Mouse (Mus musculus) liver, embryonic 15.5 days (tissue): ENCODE data around the gene 1700029H14Rik. TPM values are rescaled to one million over a fixed set of nuclear protein-coding genes. Genes with fewer than 3 reads are reported as not detected.
A peak's percentile ranks its signal among the peaks of the same experiment; 100 is the strongest.

Experiments used
- ATAC-seq: fragments of 200-750 bp; cut with Nextera tagmentation; 2 replicates; pipeline ENCODE4 v1.8.0; 2017; ENCODE audit warnings: moderate number of reproducible peaks, mild to moderate bottlenecking, moderate library complexity; ENCODE audit not compliant: insufficient read depth
- H3K27ac ChIP-seq: fragments of 300-500 bp; sonication (generic); replicated peaks from 2 replicates; pipeline ENCODE4 v1.5.1; 2015; ENCODE audit warnings: mild to moderate bottlenecking, inconsistent platforms
- H3K27me3 ChIP-seq: fragments of 300-500 bp; sonication (generic); 2 replicates; pipeline ENCODE4 v1.6.1; 2015; ENCODE audit warnings: mild to moderate bottlenecking, inconsistent platforms
- H3K36me3 ChIP-seq: fragments of 300-500 bp; sonication (generic); replicated peaks from 2 replicates; pipeline ENCODE4 v1.6.1; 2015; ENCODE audit warnings: moderate library complexity, mild to moderate bottlenecking, inconsistent platforms
- H3K4me1 ChIP-seq: fragments of 300-500 bp; sonication (generic); replicated peaks from 2 replicates; pipeline ENCODE4 v1.6.1; 2015; ENCODE audit warnings: inconsistent platforms
- H3K4me2 ChIP-seq: fragments of 300-500 bp; sonication (generic); 2 replicates; pipeline ENCODE4 v1.6.1; 2015; ENCODE audit warnings: moderate library complexity, mild to moderate bottlenecking, inconsistent platforms
- H3K4me3 ChIP-seq: fragments of 300-500 bp; sonication (generic); replicated peaks from 2 replicates; pipeline ENCODE4 v1.5.1; 2015; ENCODE audit warnings: mild to moderate bottlenecking, inconsistent platforms
- H3K9ac ChIP-seq: fragments of 300-500 bp; sonication (generic); 2 replicates; pipeline ENCODE4 v1.6.1; 2015; ENCODE audit warnings: moderate library complexity, mild to moderate bottlenecking, inconsistent platforms
- H3K9me3 ChIP-seq: fragments of 300-500 bp; sonication (generic); replicated peaks from 2 replicates; pipeline ENCODE4 v1.6.1; 2016; ENCODE audit warnings: inconsistent platforms
- WGBS: fragments of 180-500 bp; shearing (Covaris S2); methylation state at CpG from one replicate; pipeline ENCODE4 v1.1.7; 2015; ENCODE audit warnings: mixed read lengths; ENCODE audit not compliant: insufficient replicate concordance; 5-methylcytosine and 5-hydroxymethylcytosine counted together
- polyA plus RNA-seq: library from polyadenylated mRNA; unstranded; fragments of >200 nt; fragmentation: Nextera tagmentation; extraction: Ambion mirVana; gene quantifications from 2 replicates; pipeline ENCODE4 v1.2.1, GENCODE M21; 2015

The 1700029H14Rik gene
- polyA plus RNA-seq, 1 experiment from 2014 or later: not detected

- H3K4me2 ChIP-seq: no peak overlapping the region
- H3K27me3 ChIP-seq: no peaks in the 10 kb centered on the region
- no peak for ATAC-seq
- no peak overlapping the region for H3K9ac ChIP-seq
- H3K27ac ChIP-seq: no peak overlapping the region
- no peaks in the 10 kb centered on the region for H3K36me3 ChIP-seq
- no peak overlapping the region for H3K4me3 ChIP-seq
- 0 out of 2 replicates have a peak, but pooled peaks cover 3% of the 10 kb centered on the region for H3K4me1 ChIP-seq
- 43% methylated on average over 4 of the region's 4 CpGs for WGBS
- no peaks in the 10 kb centered on the region for H3K9me3 ChIP-seq
Measured at GRCm38 (mm10) chr8:13548235-13548634, 14.0 kb downstream of the 1700029H14Rik start.

GRCm38 (mm10) chr8:13546421-13546820 is 15.8 kb downstream of the 1700029H14Rik start:
- no peak overlapping the region for H3K9ac ChIP-seq
- no peak overlapping the region for H3K27ac ChIP-seq
- no peaks in the 10 kb centered on the region for H3K9me3 ChIP-seq

GRCm38 (mm10) chr8:13541526-13541925 is 20.7 kb downstream of the 1700029H14Rik start:
- 61% methylated on average over 5 of the region's 5 CpGs for WGBS
- no peaks in the 10 kb centered on the region for H3K27me3 ChIP-seq
- no peak overlapping the region for H3K4me3 ChIP-seq
- H3K9ac ChIP-seq: no peak overlapping the region
- no peak overlapping the region for H3K27ac ChIP-seq
- no peaks in the 10 kb centered on the region for H3K9me3 ChIP-seq
- no peaks in the 10 kb centered on the region for H3K4me1 ChIP-seq
- no peaks in the 10 kb centered on the region for H3K36me3 ChIP-seq
- ATAC-seq: no peak
- H3K4me2 ChIP-seq: no peak overlapping the region

More at GRCm38 (mm10) chr8:13546421-13546820, 15.8 kb downstream of the 1700029H14Rik start:
- Histone ChIP-seq H3K27me3 (no peaks in the 10 kb centered on the region), H3K36me3 (no peaks in the 10 kb centered on the region), H3K4me1 (0 out of 2 replicates have a peak, but pooled peaks cover under 1% of the 10 kb centered on the region), H3K4me3 (no peak overlapping the region), H3K4me2 (no peak overlapping the region)
- ATAC-seq: no peak
- 58% methylated on average over 4 of the region's 4 CpGs for WGBS

- no peak overlapping the region for H3K4me3 ChIP-seq
- H3K9ac ChIP-seq: no peak overlapping the region
- ATAC-seq: no peak
- H3K27ac ChIP-seq: no peak overlapping the region
- H3K4me1 ChIP-seq: no peaks in the 10 kb centered on the region
- no peak overlapping the region for H3K4me2 ChIP-seq
- no peaks in the 10 kb centered on the region for H3K9me3 ChIP-seq
- H3K36me3 ChIP-seq: no peaks in the 10 kb centered on the region
- 62% methylated on average over 5 of the region's 5 CpGs for WGBS
- no peaks in the 10 kb centered on the region for H3K27me3 ChIP-seq
Measured at GRCm38 (mm10) chr8:13540122-13540521, 22.1 kb downstream of the 1700029H14Rik start.

GRCm38 (mm10) chr8:13538821-13539220 is 23.4 kb downstream of the 1700029H14Rik start:
- no peak for ATAC-seq
- no peaks in the 10 kb centered on the region for H3K9me3 ChIP-seq
- no peak overlapping the region for H3K4me2 ChIP-seq
- 53% methylated on average over 6 of the region's 6 CpGs for whole genome bisulfite sequencing
- H3K36me3 ChIP-seq: no peaks in the 10 kb centered on the region
- no peak overlapping the region for H3K9ac ChIP-seq
- H3K4me3 ChIP-seq: no peak overlapping the region
- H3K27me3 ChIP-seq: no peaks in the 10 kb centered on the region
- H3K4me1 ChIP-seq: no peaks in the 10 kb centered on the region
- no peak overlapping the region for H3K27ac ChIP-seq

- Histone ChIP-seq H3K4me3 (no peak overlapping the region), H3K9me3 (no peaks in the 10 kb centered on the region), H3K4me1 (no peaks in the 10 kb centered on the region), H3K36me3 (no peaks in the 10 kb centered on the region), H3K27me3 (no peaks in the 10 kb centered on the region), H3K4me2 (no peak overlapping the region), H3K9ac (no peak overlapping the region), H3K27ac (no peak overlapping the region)
- ATAC-seq: no peak
- WGBS: 29% methylated on average over 2 of the region's 2 CpGs
Measured at GRCm38 (mm10) chr8:13537102-13537501, 25.2 kb downstream of the 1700029H14Rik start.

- H3K9me3 ChIP-seq: no peaks in the 10 kb centered on the region
- ATAC-seq: no peak
- H3K4me1 ChIP-seq: 0 out of 2 replicates have a peak, but pooled peaks cover 8% of the 10 kb centered on the region
- H3K9ac ChIP-seq: no peak overlapping the region
- H3K27me3 ChIP-seq: no peaks in the 10 kb centered on the region
- H3K27ac ChIP-seq: no peak overlapping the region
- no peaks in the 10 kb centered on the region for H3K36me3 ChIP-seq
- 69% methylated on average over 8 of the region's 8 CpGs for WGBS
- no peak overlapping the region for H3K4me2 ChIP-seq
- no peak overlapping the region for H3K4me3 ChIP-seq
Measured at GRCm38 (mm10) chr8:13533123-13533522, 29.1 kb downstream of the 1700029H14Rik start.

GRCm38 (mm10) chr8:13531602-13532171 is 30.6 kb downstream of the 1700029H14Rik start:
- Histone ChIP-seq H3K9ac (no peak overlapping the region), H3K27ac (no peak overlapping the region)
- no peak for ATAC-seq

GRCm38 (mm10) chr8:13530941-13531340 is 31.3 kb downstream of the 1700029H14Rik start:
- WGBS: 28% methylated on average over 5 of the region's 5 CpGs
- H3K27ac ChIP-seq: no peak overlapping the region
- peak; percentile 40; the same call in 1 of the 2 replicates for ATAC-seq

More at GRCm38 (mm10) chr8:13531602-13532171, 30.6 kb downstream of the 1700029H14Rik start:
- Histone ChIP-seq H3K27me3 (no peaks in the 10 kb centered on the region), H3K9me3 (no peaks in the 10 kb centered on the region), H3K4me2 (no peak overlapping the region), H3K36me3 (no peaks in the 10 kb centered on the region), H3K4me1 (0 out of 2 replicates have a peak, but pooled peaks cover 8% of the 10 kb centered on the region), H3K4me3 (no peak overlapping the region)
- WGBS: 37% methylated on average over 9 of the region's 9 CpGs

GRCm38 (mm10) chr8:13530401-13530800 is 31.9 kb downstream of the 1700029H14Rik start:
- H3K9me3 ChIP-seq: no peaks in the 10 kb centered on the region
- 0 out of 2 replicates have a peak, but pooled peaks cover 8% of the 10 kb centered on the region for H3K4me1 ChIP-seq
- H3K36me3 ChIP-seq: no peaks in the 10 kb centered on the region
- no peak overlapping the region for H3K4me3 ChIP-seq
- no peak overlapping the region for H3K27ac ChIP-seq
- H3K4me2 ChIP-seq: no peak overlapping the region
- 61% methylated on average over 3 of the region's 3 CpGs for WGBS
- no peak overlapping the region for H3K9ac ChIP-seq
- no peaks in the 10 kb centered on the region for H3K27me3 ChIP-seq
- no peak for ATAC-seq

More at GRCm38 (mm10) chr8:13530941-13531340, 31.3 kb downstream of the 1700029H14Rik start:
- Histone ChIP-seq H3K36me3 (no peaks in the 10 kb centered on the region), H3K27me3 (no peaks in the 10 kb centered on the region), H3K9ac (no peak overlapping the region), H3K4me3 (no peak overlapping the region), H3K9me3 (no peaks in the 10 kb centered on the region), H3K4me1 (0 out of 2 replicates have a peak, but pooled peaks cover 8% of the 10 kb centered on the region), H3K4me2 (no peak overlapping the region)

- H3K9ac ChIP-seq: no peak overlapping the region
- no peaks in the 10 kb centered on the region for H3K9me3 ChIP-seq
- no peak overlapping the region for H3K4me2 ChIP-seq
- WGBS: 56% methylated on average over 7 of the region's 7 CpGs
- H3K36me3 ChIP-seq: no peaks in the 10 kb centered on the region
- 0 out of 2 replicates have a peak, but pooled peaks cover 8% of the 10 kb centered on the region for H3K4me1 ChIP-seq
- no peak for ATAC-seq
- no peak overlapping the region for H3K4me3 ChIP-seq
- H3K27ac ChIP-seq: no peak overlapping the region
- H3K27me3 ChIP-seq: no peaks in the 10 kb centered on the region
Measured at GRCm38 (mm10) chr8:13529891-13530316, 32.4 kb downstream of the 1700029H14Rik start.
